Mouse (Mus musculus): ENCODE data around the gene A4gnt.

- TF ChIP-seq ZC3H11A (IDR thresholded peaks at IDR 0.05; ENCODE audit: borderline replicate concordance, low read depth, low read length) (peak; percentile 85; the same call in 1 of the 2 replicates), ZNF384 (IDR thresholded peaks at IDR 0.05; ENCODE audit: low read depth, low read length) (no peak), MAFK (IDR thresholded peaks at IDR 0.05; ENCODE audit: insufficient read depth, low read depth, low read length) (no peak)
Observed at GRCm38 (mm10) chr9:99662406-99662805, 50.1 kb downstream of the A4gnt start.
